16 mouse cellular contexts compared by ENCODE assay signal in genomic region chr4:86408421-86408820, GRCm38 (mm10).
"Had no signal": no experiment of that assay in that cellular context is flagged by ENCODE, and none has a peak within 500 bp of the region (broad histone marks: within the 10 kb centered on the region; RNA-seq: fewer than 3 reads in every experiment).

No protein-coding gene starts in this region.

- H3K27ac ChIP-seq: liver, embryonic 14.5 days; midbrain, embryonic 10.5 days; neural tube, embryonic 15.5 days had no signal

- H3K27me3 ChIP-seq: neural tube, embryonic 15.5 days had no signal

- H3K9ac ChIP-seq: liver, embryonic 14.5 days; neural tube, embryonic 15.5 days had no signal

- H3K4me3 ChIP-seq: midbrain, embryonic 10.5 days; myocyte; neural tube, embryonic 15.5 days had no signal

- H3K4me2 ChIP-seq: neural tube, embryonic 15.5 days had no signal

- H3K36me3 ChIP-seq: midbrain, embryonic 10.5 days; neural tube, embryonic 15.5 days had no signal

- DNase-seq: kidney, adult 8-10 months; kidney, postnatal 10 days; layer of hippocampus, adult 9-11 months; layer of hippocampus, postnatal 36 days; lung, adult 18-20 months; lung, postnatal 10 days; lung, postnatal 4 days; midbrain, embryonic 14.5 days; right cerebral cortex, adult 18-20 months; right cerebral cortex, postnatal 25 days; thymus, postnatal 4 days had no signal

- H3K9me3 ChIP-seq: midbrain, embryonic 10.5 days; neural tube, embryonic 15.5 days had no signal

- ATAC-seq: inflammation-experienced regulatory T-cells, adult 6 months had no signal
